Comparison of ENCODE assay signal across 9 mouse cellular contexts in the genomic region with DNA sequence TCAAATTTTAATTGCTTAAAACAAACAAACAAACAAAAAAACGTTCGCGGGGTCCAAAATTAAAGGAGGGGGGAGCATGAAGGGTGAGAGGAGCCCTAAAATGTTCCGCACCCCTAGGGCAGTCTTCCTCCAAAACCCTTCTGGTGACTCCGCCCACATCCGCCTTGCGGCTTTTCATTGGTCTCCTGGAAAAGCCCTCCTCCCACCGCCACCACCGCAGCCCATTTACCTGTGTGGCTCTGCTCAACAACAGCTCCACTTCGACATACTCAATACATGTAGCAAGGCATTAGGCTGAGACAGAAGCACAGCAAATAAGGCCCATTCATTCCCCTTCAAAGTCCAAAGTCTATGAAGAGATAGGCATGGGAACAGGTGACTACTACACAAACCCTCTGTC. TPM values are rescaled to one million over a fixed set of nuclear protein-coding genes. Genes with fewer than 3 reads are reported as not detected.
DNase-seq lines count a peak whose midpoint lies in the region; ATAC-seq lines count a peak whose summit lies in the region.
"Had no signal": no experiment of that assay in that cellular context is flagged by ENCODE, and none has a peak within 500 bp of the region (broad histone marks: within the 10 kb centered on the region; RNA-seq: fewer than 3 reads in every experiment).

No protein-coding gene starts in this region.

- no peaks in the 10 kb centered on the region for H3K36me3 ChIP-seq in midbrain, embryonic 10.5 days
- no peaks in the 10 kb centered on the region for H3K36me3 ChIP-seq in midbrain, embryonic 11.5 days (ENCODE audit: control insufficient read depth, insufficient read depth, low read length)

- DNase-seq in midbrain, embryonic 10.5 days (ENCODE audit: low spot score): no peak
- no peak for DNase-seq in midbrain, embryonic 11.5 days (ENCODE audit: low spot score, missing footprints)
- DNase-seq in induced T-regulatory cell, adult 2 months (ENCODE audit: low read depth): peak; percentile 73
- peak; percentile 79 to 81 for DNase-seq in thymus, postnatal 36 days
- DNase-seq in embryo, embryonic 10.5 days (ENCODE audit: low spot score): no peak
- DNase-seq in urinary bladder, adult 18-20 months (ENCODE audit: low spot score in 2 of 2): no peak
- DNase-seq in right cerebral cortex, postnatal 4 days: no peak
- DNase-seq: adrenal gland, postnatal 10 days had no signal

- no peaks in the 10 kb centered on the region for H3K27me3 ChIP-seq in midbrain, embryonic 10.5 days (ENCODE audit: low read depth, poor library complexity, severe bottlenecking)
- no peaks in the 10 kb centered on the region for H3K27me3 ChIP-seq in midbrain, embryonic 11.5 days (ENCODE audit: control insufficient read depth, insufficient read depth, low read length)

- WGBS in midbrain, embryonic 10.5 days: 16% methylated on average over 10 of the region's 10 CpGs
- WGBS in midbrain, embryonic 11.5 days: 24% methylated on average over 10 of the region's 10 CpGs

- no peaks in the 10 kb centered on the region for H3K9me3 ChIP-seq in midbrain, embryonic 10.5 days (replicated peaks)
- no peaks in the 10 kb centered on the region for H3K9me3 ChIP-seq in midbrain, embryonic 11.5 days (ENCODE audit: control insufficient read depth, low read length)

- ATAC-seq in midbrain, embryonic 11.5 days (ENCODE audit: low FRiP score): no peak
- peak; percentile 35; the same call in 1 of the 2 replicates for ATAC-seq in megakaryocyte, adult 5-6 weeks (ENCODE audit: poor library complexity, severe bottlenecking)

- H3K9ac ChIP-seq in midbrain, embryonic 11.5 days (ENCODE audit: low read length): no peak overlapping the region

- H3K27ac ChIP-seq in midbrain, embryonic 10.5 days (replicated peaks): no peak overlapping the region
- H3K27ac ChIP-seq in midbrain, embryonic 11.5 days (ENCODE audit: low read depth, low read length): no peak overlapping the region

- H3K4me1 ChIP-seq in midbrain, embryonic 10.5 days: peaks cover 3% of the 10 kb centered on the region; the same call in 1 of the 2 replicates
- no peaks in the 10 kb centered on the region for H3K4me1 ChIP-seq in midbrain, embryonic 11.5 days (ENCODE audit: control insufficient read depth, insufficient read depth, low read length)

- no peak overlapping the region for H3K4me2 ChIP-seq in midbrain, embryonic 11.5 days

- peak overlapping the region; percentile 7; the same call in 1 of the 2 replicates for H3K4me3 ChIP-seq in midbrain, embryonic 10.5 days
- H3K4me3 ChIP-seq in midbrain, embryonic 11.5 days (ENCODE audit: low read depth, low read length): no peak overlapping the region

RNA-seq across cellular contexts. Expression of a gene that starts 14.7 kb away (rescaled TPM):
- polyA plus RNA-seq in midbrain, embryonic 10.5 days (2016; fragmentation: Nextera tagmentation; extraction: Ambion mirVana): 0.11 TPM in 1 of 2 replicates, not detected in the other
- polyA plus RNA-seq in midbrain, embryonic 11.5 days (2014; fragmentation: Nextera tagmentation; extraction: Ambion mirVana): not detected in 2 replicates
- total RNA-seq in megakaryocyte, adult 5-6 weeks (2015): 0.14 TPM in 1 of 2 replicates, not detected in the other
- not detected in 2 replicates for total RNA-seq in megakaryocyte, adult 5-6 weeks (2017)

Comparison
In these comparisons a context has a peak if more than half of its experiments do, and no peak if none do; other contexts are left out.
1. DNase-seq: peak in induced T-regulatory cell, adult 2 months (single experiment) and thymus, postnatal 36 days (2 of 2); none in midbrain, embryonic 10.5 days (single experiment), midbrain, embryonic 11.5 days (single experiment), embryo, embryonic 10.5 days (single experiment), urinary bladder, adult 18-20 months (0 of 2) and right cerebral cortex, postnatal 4 days (single experiment).